9 mouse cellular contexts compared by ENCODE assay signal in the genomic region with DNA sequence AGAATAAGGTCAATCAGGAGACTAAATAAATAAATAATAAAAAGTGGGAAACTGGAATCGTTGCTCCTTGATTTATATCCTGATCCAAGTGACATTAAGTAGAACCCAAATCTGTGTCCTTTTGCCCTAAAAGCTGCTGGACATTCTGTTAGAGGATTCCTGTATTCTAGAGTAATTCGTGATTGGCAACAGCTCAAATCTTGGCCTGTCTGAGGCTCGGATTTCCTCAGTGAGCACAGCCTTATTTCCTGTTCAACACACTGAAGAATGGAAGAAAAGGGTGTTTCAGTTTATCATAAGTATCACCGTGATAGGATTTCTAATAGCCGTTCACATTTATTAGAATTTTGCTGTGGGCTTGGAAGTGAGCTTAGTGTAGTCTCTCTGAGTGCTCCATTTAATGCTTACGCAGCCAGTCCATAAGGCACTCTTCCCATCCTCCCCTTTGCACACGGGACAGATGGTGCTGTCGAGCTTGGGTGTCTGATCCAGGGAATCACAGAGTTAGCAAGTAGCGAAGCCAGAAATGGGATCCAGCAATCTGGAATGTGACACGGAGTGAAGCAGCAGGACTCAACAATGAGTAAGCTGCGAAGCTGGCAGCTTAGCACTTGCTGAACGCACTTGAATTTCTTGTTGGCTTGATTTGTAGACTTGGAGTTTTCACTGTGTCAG. TPM values are rescaled to one million over a fixed set of nuclear protein-coding genes. Genes with fewer than 3 reads are reported as not detected.
DNase-seq lines count a peak whose midpoint lies in the region.
"Had no signal": no experiment of that assay in that cellular context is flagged by ENCODE, and none has a peak within 500 bp of the region (broad histone marks: within the 10 kb centered on the region; RNA-seq: fewer than 3 reads in every experiment).

No protein-coding gene starts in this region.

- peak; percentile 100 for DNase-seq in brain, adult 2 months (ENCODE audit: low read depth, low spot score)
- DNase-seq in brain, embryonic 18.5 days (ENCODE audit: low read depth, low spot score), result peak; percentile 91
- peak; percentile 52 to 75 for DNase-seq in frontal cortex, postnatal 14 days (ENCODE audit: low spot score in 2 of 2)
- DNase-seq in left cerebral cortex, postnatal 14 days (ENCODE audit: low spot score in 2 of 2), result peak; percentile 76 to 94
- no peak for DNase-seq in kidney, postnatal 25 days
- no peak for DNase-seq in spleen, postnatal 10 days (ENCODE audit: low spot score in 2 of 2)
- no peak for DNase-seq in c-Kit-positive CD71-positive TER-119-positive erythroid progenitor cells, embryonic 14.5 days (ENCODE audit: low spot score)
- DNase-seq: kidney, adult 2 months had no signal

- intact Hi-C loops in left cerebral cortex, postnatal 14 days (cut with DNase I), result loop anchor here (5.0 kb wide), 1 partner anchor 189 kb away; no protein-coding TSS in a partner anchor

RNA-seq across cellular contexts. Expression of a gene that starts 25.0 kb away (rescaled TPM):
- total RNA-seq in left cerebral cortex, postnatal 14 days (2021), result 1 to 10 TPM; 3.7 to 5.0 TPM
- total RNA-seq: granulocyte monocyte progenitor cell, adult 5-6 weeks had no signal

Comparison
In these comparisons a context has a peak if more than half of its experiments do, and no peak if none do; other contexts are left out.
1. DNase-seq: peak in brain, adult 2 months (single experiment), brain, embryonic 18.5 days (single experiment), frontal cortex, postnatal 14 days (2 of 2) and left cerebral cortex, postnatal 14 days (2 of 2); none in kidney, postnatal 25 days (0 of 2), spleen, postnatal 10 days (0 of 2) and c-Kit-positive CD71-positive TER-119-positive erythroid progenitor cells, embryonic 14.5 days (single experiment).